Mouse (Mus musculus): Measurements from ENCODE around the gene Sigmar1. TPM values are rescaled to one million over a fixed set of nuclear protein-coding genes. Genes with fewer than 3 reads are reported as not detected.
"Not testable (repeated sequence)": the region's sequence is repeated elsewhere in the genome, so short reads cannot be mapped to it uniquely, and the experiment has no call there.

Gene Sigmar1
- polyA plus RNA-seq, 1 experiment from 2014 or later = 97.8 TPM

- H3K36me3 ChIP-seq = peaks cover 45% of the 10 kb centered on the region
- peak; percentile 94 for DNase-seq (ENCODE audit: low spot score)
- peaks cover 23% of the 10 kb centered on the region for H3K4me1 ChIP-seq
- H3K4me3 ChIP-seq = peak within 1 kb of the TSS; percentile 79
- no peaks in the 10 kb centered on the region for H3K9me3 ChIP-seq
- no peaks in the 10 kb centered on the region for H3K27me3 ChIP-seq (ENCODE audit: insufficient read depth, poor library complexity, severe bottlenecking)
- H3K27ac ChIP-seq = peak within 1 kb of the TSS; percentile 95
- under 1% methylated on average over 61 of the region's 61 CpGs for WGBS
Measured at GRCm38 (mm10) chr4:41713197-41714067, 42.5 kb downstream of the Sigmar1 start, which contains the start of gene Rpp25l. TSS of gene Rpp25l (minus strand) at chr4:41713534.

- H3K27me3 ChIP-seq (ENCODE audit: insufficient read depth, poor library complexity, severe bottlenecking) = peaks cover 5% of the 10 kb centered on the region; the same call in 1 of the 2 replicates
- peak overlapping the region; percentile 95 for H3K27ac ChIP-seq
- DNase-seq (ENCODE audit: low spot score) = no peak
- H3K9me3 ChIP-seq = no peaks in the 10 kb centered on the region
- H3K36me3 ChIP-seq = peaks cover 37% of the 10 kb centered on the region
- peaks cover 24% of the 10 kb centered on the region for H3K4me1 ChIP-seq
- WGBS = 45% methylated on average over 31 of the region's 31 CpGs
- peak overlapping the region; percentile 79 for H3K4me3 ChIP-seq
Measured at GRCm38 (mm10) chr4:41712421-41713196, 43.3 kb downstream of the Sigmar1 start.

- no peak for DNase-seq (ENCODE audit: low spot score)
Measured at GRCm38 (mm10) chr4:41711705-41712375, 44.1 kb downstream of the Sigmar1 start.

GRCm38 (mm10) chr4:41710229-41710628 lies 45.7 kb downstream of the Sigmar1 start:
- Histone ChIP-seq H3K9me3 (no peaks in the 10 kb centered on the region), H3K27me3 (ENCODE audit: insufficient read depth, poor library complexity, severe bottlenecking) (peaks cover 29% of the 10 kb centered on the region), H3K27ac (no peak overlapping the region), H3K4me3 (no peak overlapping the region), H3K36me3 (peaks cover 18% of the 10 kb centered on the region), H3K4me1 (peaks cover 38% of the 10 kb centered on the region)
- DNase-seq (ENCODE audit: low spot score) = no peak
- WGBS = 58% methylated on average over 4 of the region's 4 CpGs

More at GRCm38 (mm10) chr4:41711705-41712375, 44.1 kb downstream of the Sigmar1 start:
- WGBS = 79% methylated on average over 16 of the region's 16 CpGs
- Histone ChIP-seq H3K36me3 (peaks cover 30% of the 10 kb centered on the region), H3K4me1 (peaks cover 31% of the 10 kb centered on the region), H3K4me3 (peak overlapping the region; percentile 79), H3K9me3 (no peaks in the 10 kb centered on the region), H3K27ac (peak overlapping the region; percentile 95), H3K27me3 (ENCODE audit: insufficient read depth, poor library complexity, severe bottlenecking) (peaks cover 13% of the 10 kb centered on the region)

- no peak for DNase-seq (ENCODE audit: low spot score)
- no peak overlapping the region for H3K27ac ChIP-seq
Measured at GRCm38 (mm10) chr4:41708192-41708745, 47.7 kb downstream of the Sigmar1 start.

GRCm38 (mm10) chr4:41707011-41707535 lies 48.9 kb downstream of the Sigmar1 start:
- WGBS = 3% methylated on average over 13 of the region's 13 CpGs
- no peak overlapping the region for H3K27ac ChIP-seq
- H3K9me3 ChIP-seq = no peaks in the 10 kb centered on the region
- peak overlapping the region; percentile 22 for H3K4me3 ChIP-seq
- H3K36me3 ChIP-seq = peaks cover 14% of the 10 kb centered on the region
- peak; percentile 85 for DNase-seq (ENCODE audit: low spot score)
- H3K27me3 ChIP-seq (ENCODE audit: insufficient read depth, poor library complexity, severe bottlenecking) = peaks cover 49% of the 10 kb centered on the region
- peaks cover 34% of the 10 kb centered on the region for H3K4me1 ChIP-seq

More at GRCm38 (mm10) chr4:41708192-41708745, 47.7 kb downstream of the Sigmar1 start:
- Histone ChIP-seq H3K27me3 (ENCODE audit: insufficient read depth, poor library complexity, severe bottlenecking) (peaks cover 46% of the 10 kb centered on the region), H3K36me3 (peaks cover 18% of the 10 kb centered on the region), H3K4me1 (peaks cover 43% of the 10 kb centered on the region), H3K4me3 (no peak overlapping the region), H3K9me3 (no peaks in the 10 kb centered on the region)
- 43% methylated on average over 8 of the region's 8 CpGs for whole genome bisulfite sequencing

GRCm38 (mm10) chr4:41705922-41706754 lies 49.8 kb downstream of the Sigmar1 start:
- Histone ChIP-seq H3K36me3 (peaks cover 5% of the 10 kb centered on the region; the same call in 1 of the 2 replicates), H3K4me1 (peaks cover 28% of the 10 kb centered on the region), H3K9me3 (no peaks in the 10 kb centered on the region), H3K27ac (no peak overlapping the region), H3K4me3 (0 out of 2 replicates have a peak overlapping the region, but pooled peaks have one; percentile 22), H3K27me3 (ENCODE audit: insufficient read depth, poor library complexity, severe bottlenecking) (peaks cover 49% of the 10 kb centered on the region)
- 64% methylated on average over 19 of the region's 19 CpGs for whole genome bisulfite sequencing
- DNase-seq (ENCODE audit: low spot score) = no peak

GRCm38 (mm10) chr4:41704651-41705050 lies 51.3 kb downstream of the Sigmar1 start:
- Histone ChIP-seq H3K4me1 (peaks cover 28% of the 10 kb centered on the region), H3K36me3 (no peaks in the 10 kb centered on the region), H3K9me3 (no peaks in the 10 kb centered on the region), H3K27ac (no peak overlapping the region), H3K4me3 (no peak overlapping the region), H3K27me3 (ENCODE audit: insufficient read depth, poor library complexity, severe bottlenecking) (peaks cover 49% of the 10 kb centered on the region)
- WGBS = 0% methylated on average over 5 of the region's 5 CpGs
- no peak for DNase-seq (ENCODE audit: low spot score)

- H3K9me3 ChIP-seq; H3K27ac ChIP-seq; H3K36me3 ChIP-seq; DNase-seq (ENCODE audit: low spot score); H3K4me3 ChIP-seq: not testable (repeated sequence)
- 83% methylated on average over 2 of the region's 2 CpGs for WGBS
- Histone ChIP-seq H3K4me1 (peaks cover 24% of the 10 kb centered on the region), H3K27me3 (ENCODE audit: insufficient read depth, poor library complexity, severe bottlenecking) (peaks cover 51% of the 10 kb centered on the region)
Measured at GRCm38 (mm10) chr4:41702226-41702625, 53.7 kb downstream of the Sigmar1 start.

GRCm38 (mm10) chr4:41700224-41700623 lies 55.7 kb downstream of the Sigmar1 start:
- H3K4me3 ChIP-seq; H3K9me3 ChIP-seq; H3K36me3 ChIP-seq; DNase-seq (ENCODE audit: low spot score); H3K27ac ChIP-seq: not testable (repeated sequence)
- H3K4me1 ChIP-seq = peaks cover 11% of the 10 kb centered on the region; the same call in 1 of the 2 replicates
- peaks cover 34% of the 10 kb centered on the region for H3K27me3 ChIP-seq (ENCODE audit: insufficient read depth, poor library complexity, severe bottlenecking)
- 75% methylated on average over 4 of the region's 8 CpGs for WGBS

- H3K4me3 ChIP-seq; DNase-seq (ENCODE audit: low spot score): not testable (repeated sequence)
- WGBS = 65% methylated on average over 10 of the region's 10 CpGs
Measured at GRCm38 (mm10) chr4:41699783-41700182, 56.2 kb downstream of the Sigmar1 start, which contains the start of gene Il11ra1. TSS of gene Il11ra1 (plus strand) at chr4:41699989.

More at GRCm38 (mm10) chr4:41699783-41700182, 56.2 kb downstream of the Sigmar1 start, which contains the start of gene Il11ra1:
- not testable (repeated sequence) for H3K27ac ChIP-seq, H3K9me3 ChIP-seq, H3K4me1 ChIP-seq, H3K36me3 ChIP-seq
- peaks cover 30% of the 10 kb centered on the region for H3K27me3 ChIP-seq (ENCODE audit: insufficient read depth, poor library complexity, severe bottlenecking)
